Mouse (Mus musculus): ENCODE measurements around the gene Gm572. TPM values are rescaled to one million over a fixed set of nuclear protein-coding genes. Genes with fewer than 3 reads are reported as not detected.
A peak's percentile ranks its signal among the peaks of the same experiment; 100 is the strongest.

Gene Gm572
- total RNA-seq (2014; rRNA removed) = not detected in 2 replicates
- not detected in 2 replicates for polyA plus RNA-seq (2015; fragmentation: Nextera tagmentation; extraction: Ambion mirVana)

- Histone ChIP-seq H3K27me3 (ENCODE audit: insufficient read depth, low read length) (no peaks in the 10 kb centered on the region), H3K4me3 (ENCODE audit: low read depth, low read length) (no peak within 1 kb of the TSS), H3K4me1 (ENCODE audit: insufficient read depth) (no peaks in the 10 kb centered on the region), H3K9ac (no peak within 1 kb of the TSS), H3K27ac (ENCODE audit: low read depth, low read length) (no peak within 1 kb of the TSS), H3K9me3 (ENCODE audit: low read length) (no peaks in the 10 kb centered on the region), H3K4me2 (ENCODE audit: low read depth) (peak within 1 kb of the TSS; percentile 21), H3K36me3 (ENCODE audit: insufficient read depth) (no peaks in the 10 kb centered on the region)
- 70% methylated on average over 15 of the region's 15 CpGs for WGBS
- no peak for TF ChIP-seq CTCF (IDR thresholded peaks at IDR 0.05; ENCODE audit: low read depth)
- ATAC-seq (no peak; the same call in 1 of the 2 replicates), DNase-seq (no peak)
Observed at GRCm38 (mm10) chr4:148643291-148644156, at the start of gene Gm572. Gm572 (plus strand) TSS chr4:148643317.

DNA sequence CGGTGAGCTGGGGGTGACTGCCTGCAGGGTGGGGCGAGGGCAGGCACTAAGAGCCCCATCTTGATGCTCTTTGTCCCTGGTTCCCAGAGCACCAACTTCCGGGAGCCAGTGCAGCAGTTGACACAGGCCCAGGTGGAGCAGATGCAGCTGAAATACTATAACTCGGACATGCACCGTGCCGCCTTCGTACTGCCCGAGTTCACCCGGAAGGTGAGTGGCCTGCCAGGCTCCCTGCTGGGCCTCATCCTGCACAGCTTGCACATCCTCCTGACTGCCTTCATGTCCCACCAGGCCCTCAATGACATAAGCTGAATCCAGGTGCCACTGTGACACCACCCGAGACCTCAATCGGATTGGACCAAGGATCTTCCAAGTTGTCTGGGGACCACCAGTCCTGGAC lies 49.1 kb upstream of the Gm572 start:
- DNase-seq = no peak
- peaks cover 43% of the 10 kb centered on the region for H3K36me3 ChIP-seq (ENCODE audit: insufficient read depth)
- WGBS = 92% methylated on average over 11 of the region's 11 CpGs
- no peaks in the 10 kb centered on the region for H3K9me3 ChIP-seq (ENCODE audit: low read length)
- ATAC-seq = no peak
- H3K4me1 ChIP-seq (ENCODE audit: insufficient read depth) = peaks cover 6% of the 10 kb centered on the region; the same call in 1 of the 2 replicates
- no peaks in the 10 kb centered on the region for H3K27me3 ChIP-seq (ENCODE audit: insufficient read depth, low read length)
- no peak for TF ChIP-seq CTCF (IDR thresholded peaks at IDR 0.05; ENCODE audit: low read depth)
- no peak overlapping the region for H3K4me3 ChIP-seq (ENCODE audit: low read depth, low read length)
- no peak overlapping the region for H3K27ac ChIP-seq (ENCODE audit: low read depth, low read length)
- H3K9ac ChIP-seq = no peak overlapping the region
- no peak overlapping the region for H3K4me2 ChIP-seq (ENCODE audit: low read depth)

- no peak overlapping the region for H3K27ac ChIP-seq (ENCODE audit: low read depth, low read length)
- H3K9me3 ChIP-seq (ENCODE audit: low read length) = no peaks in the 10 kb centered on the region
- no peak for TF ChIP-seq CTCF (IDR thresholded peaks at IDR 0.05; ENCODE audit: low read depth)
- no peak overlapping the region for H3K9ac ChIP-seq
- DNase-seq = no peak
- H3K36me3 ChIP-seq (ENCODE audit: insufficient read depth) = peaks cover 50% of the 10 kb centered on the region
- H3K27me3 ChIP-seq (ENCODE audit: insufficient read depth, low read length) = no peaks in the 10 kb centered on the region
- no peak overlapping the region for H3K4me3 ChIP-seq (ENCODE audit: low read depth, low read length)
- H3K4me1 ChIP-seq (ENCODE audit: insufficient read depth) = peaks cover 6% of the 10 kb centered on the region; the same call in 1 of the 2 replicates
- H3K4me2 ChIP-seq (ENCODE audit: low read depth) = no peak overlapping the region
- no peak for ATAC-seq
- WGBS = 33% methylated on average over 6 of the region's 6 CpGs
Observed at GRCm38 (mm10) chr4:148595916-148596315, 47.2 kb upstream of the Gm572 start.

GRCm38 (mm10) chr4:148596731-148597130 lies 46.4 kb upstream of the Gm572 start:
- Histone ChIP-seq H3K27me3 (ENCODE audit: insufficient read depth, low read length) (no peaks in the 10 kb centered on the region), H3K4me1 (ENCODE audit: insufficient read depth) (peaks cover 6% of the 10 kb centered on the region; the same call in 1 of the 2 replicates), H3K9me3 (ENCODE audit: low read length) (no peaks in the 10 kb centered on the region), H3K4me2 (ENCODE audit: low read depth) (no peak overlapping the region), H3K4me3 (ENCODE audit: low read depth, low read length) (no peak overlapping the region), H3K27ac (ENCODE audit: low read depth, low read length) (no peak overlapping the region), H3K9ac (no peak overlapping the region), H3K36me3 (ENCODE audit: insufficient read depth) (peaks cover 50% of the 10 kb centered on the region)
- ATAC-seq = no peak
- no peak for DNase-seq
- no peak for TF ChIP-seq CTCF (IDR thresholded peaks at IDR 0.05; ENCODE audit: low read depth)
- WGBS = 98% methylated on average over 3 of the region's 3 CpGs

GRCm38 (mm10) chr4:148598826-148599225 lies 44.3 kb upstream of the Gm572 start:
- Histone ChIP-seq H3K4me2 (ENCODE audit: low read depth) (no peak overlapping the region), H3K27ac (ENCODE audit: low read depth, low read length) (no peak overlapping the region), H3K36me3 (ENCODE audit: insufficient read depth) (peaks cover 42% of the 10 kb centered on the region), H3K9me3 (ENCODE audit: low read length) (no peaks in the 10 kb centered on the region), H3K27me3 (ENCODE audit: insufficient read depth, low read length) (no peaks in the 10 kb centered on the region), H3K9ac (no peak overlapping the region), H3K4me1 (ENCODE audit: insufficient read depth) (no peaks in the 10 kb centered on the region), H3K4me3 (ENCODE audit: low read depth, low read length) (no peak overlapping the region)
- no peak for TF ChIP-seq CTCF (IDR thresholded peaks at IDR 0.05; ENCODE audit: low read depth)
- DNase-seq = no peak
- no peak for ATAC-seq
- WGBS = 93% methylated on average over 12 of the region's 12 CpGs

DNA sequence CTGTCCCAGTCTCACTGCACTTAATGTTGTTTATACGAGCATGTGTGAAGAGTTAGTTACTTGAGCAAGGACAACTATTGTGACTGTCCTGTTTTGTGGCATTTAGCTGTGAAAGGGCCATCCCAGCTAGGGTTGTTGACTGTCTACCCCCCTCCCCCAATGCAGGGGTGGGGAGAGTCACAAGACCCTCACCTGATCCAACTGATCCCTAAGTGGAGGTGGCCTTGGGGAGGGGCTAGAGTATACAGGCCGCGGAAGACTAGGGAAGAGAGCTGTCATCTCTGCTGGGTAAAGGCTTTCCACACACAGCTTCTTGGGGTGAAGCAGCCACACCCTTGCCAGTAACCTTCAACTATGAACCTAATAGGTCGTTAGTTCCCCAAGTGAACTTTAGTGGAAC lies 42.8 kb upstream of the Gm572 start:
- no peak for TF ChIP-seq CTCF (IDR thresholded peaks at IDR 0.05; ENCODE audit: low read depth)
- H3K27ac ChIP-seq (ENCODE audit: low read depth, low read length) = no peak overlapping the region
- DNase-seq (no peak), ATAC-seq (no peak)
- WGBS = 87% methylated on average over 4 of the region's 4 CpGs
- H3K27me3 ChIP-seq (ENCODE audit: insufficient read depth, low read length) = no peaks in the 10 kb centered on the region
- no peak overlapping the region for H3K4me2 ChIP-seq (ENCODE audit: low read depth)
- H3K9me3 ChIP-seq (ENCODE audit: low read length) = no peaks in the 10 kb centered on the region
- no peaks in the 10 kb centered on the region for H3K4me1 ChIP-seq (ENCODE audit: insufficient read depth)
- H3K9ac ChIP-seq = no peak overlapping the region
- no peak overlapping the region for H3K4me3 ChIP-seq (ENCODE audit: low read depth, low read length)
- H3K36me3 ChIP-seq (ENCODE audit: insufficient read depth) = peaks cover 27% of the 10 kb centered on the region

DNA sequence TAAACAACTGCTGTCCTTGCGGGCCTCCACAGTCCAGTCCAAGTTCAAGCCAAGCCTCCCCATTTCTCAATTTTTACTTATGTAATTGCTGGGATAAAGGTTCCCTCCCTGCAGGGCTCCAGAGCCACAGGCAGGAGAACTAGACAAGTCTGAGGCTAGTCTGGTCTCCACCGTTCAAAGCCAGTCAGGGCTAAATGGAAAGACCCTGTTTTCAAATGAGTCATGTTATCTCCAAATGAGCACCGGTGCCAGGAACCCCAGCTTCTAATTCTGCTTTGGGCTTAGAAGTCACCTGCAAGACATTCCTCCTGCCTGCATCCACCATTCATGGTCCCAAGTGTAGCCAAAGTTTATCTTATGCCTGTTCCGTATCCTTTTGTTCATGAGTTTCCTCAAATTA lies 41.2 kb upstream of the Gm572 start:
- no peak for DNase-seq
- no peak overlapping the region for H3K4me3 ChIP-seq (ENCODE audit: low read depth, low read length)
- no peak overlapping the region for H3K27ac ChIP-seq (ENCODE audit: low read depth, low read length)
- TF ChIP-seq CTCF (IDR thresholded peaks at IDR 0.05; ENCODE audit: low read depth) = no peak
- no peaks in the 10 kb centered on the region for H3K27me3 ChIP-seq (ENCODE audit: insufficient read depth, low read length)
- no peaks in the 10 kb centered on the region for H3K4me1 ChIP-seq (ENCODE audit: insufficient read depth)
- no peak for ATAC-seq
- no peak overlapping the region for H3K9ac ChIP-seq
- peaks cover 16% of the 10 kb centered on the region; the same call in 1 of the 2 replicates for H3K36me3 ChIP-seq (ENCODE audit: insufficient read depth)
- 84% methylated on average over 4 of the region's 4 CpGs for WGBS
- H3K4me2 ChIP-seq (ENCODE audit: low read depth) = no peak overlapping the region
- H3K9me3 ChIP-seq (ENCODE audit: low read length) = no peaks in the 10 kb centered on the region
